Mouse (Mus musculus) testis, adult 2 months (tissue): Measurements from ENCODE around the gene Disc1. TPM values are rescaled to one million over a fixed set of nuclear protein-coding genes. Genes with fewer than 3 reads are reported as not detected.

Source experiments
- H3K27ac ChIP-seq: fragments of 200-500 bp; 2 replicates; pipeline ENCODE4 v1.5.1; 2012; ENCODE audit warnings: low read depth, low read length; ENCODE audit not compliant: control insufficient read depth, insufficient read depth
- H3K27me3 ChIP-seq: fragments of 200-500 bp; 2 replicates; pipeline ENCODE4 v1.6.1; 2012; ENCODE audit warnings: mild to moderate bottlenecking, low read length, moderate library complexity; ENCODE audit not compliant: control insufficient read depth, insufficient read depth
- H3K36me3 ChIP-seq: fragments of 200-500 bp; 2 replicates; pipeline ENCODE4 v1.6.1; 2012; ENCODE audit warnings: mild to moderate bottlenecking, low read length; ENCODE audit not compliant: control insufficient read depth, insufficient read depth
- H3K4me1 ChIP-seq: fragments of 200-500 bp; 2 replicates; pipeline ENCODE4 v1.6.1; 2012; ENCODE audit warnings: low read length; ENCODE audit not compliant: control insufficient read depth, insufficient read depth
- H3K4me3 ChIP-seq: fragments of 200-500 bp; 2 replicates; pipeline ENCODE4 v1.5.1; 2012; ENCODE audit warnings: low read depth, mild to moderate bottlenecking, low read length, moderate library complexity, mixed read lengths; ENCODE audit not compliant: control insufficient read depth
- CTCF ChIP-seq: fragments of 200-500 bp; IDR thresholded peaks from 2 replicates; pipeline ENCODE4 v1.5.1; 2012; ENCODE audit warnings: low read depth, mild to moderate bottlenecking, inconsistent platforms, low read length, moderate library complexity; ENCODE audit not compliant: control insufficient read depth, insufficient read depth, insufficient replicate concordance
- POLR2A ChIP-seq: fragments of 200-500 bp; IDR thresholded peaks from 2 replicates; pipeline ENCODE4 v1.6.1; 2012; ENCODE audit warnings: low read depth, mild to moderate bottlenecking, inconsistent platforms, low read length, moderate library complexity; ENCODE audit not compliant: control insufficient read depth
- polyA plus RNA-seq: library from polyadenylated mRNA; depleted of rRNA; stranded (reverse); fragments of >200 nt; gene quantifications from 2 replicates; pipeline ENCODE4 v1.2.3, GENCODE M21; 2012

Disc1 gene
- polyA plus RNA-seq, 1 experiment, result 0.21 TPM

DNA sequence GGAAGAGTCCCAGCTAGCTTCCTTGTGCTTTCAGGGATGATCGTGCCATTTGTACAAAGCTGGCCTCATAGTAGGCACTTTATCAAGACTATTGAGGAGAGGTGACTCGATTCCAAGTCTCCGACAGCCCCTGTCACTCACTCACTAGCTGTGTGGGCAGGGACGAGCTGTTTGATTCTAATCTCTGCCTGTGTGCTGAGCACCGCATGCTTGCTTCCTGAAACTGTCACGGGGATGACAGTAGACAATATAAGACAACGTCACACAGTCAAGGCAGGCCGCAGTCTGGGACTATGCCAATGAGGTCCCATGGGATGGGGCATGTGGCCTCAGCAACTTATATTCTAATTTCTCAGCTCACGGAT lies 13.6 kb downstream of the Disc1 start:
- no peaks in the 10 kb centered on the region for H3K4me1 ChIP-seq
- no peak overlapping the region for H3K4me3 ChIP-seq
- H3K36me3 ChIP-seq, result no peaks in the 10 kb centered on the region
- no peak for TF ChIP-seq CTCF
- no peak for TF ChIP-seq POLR2A
- H3K27ac ChIP-seq, result no peak overlapping the region; the same call in 1 of the 2 replicates
- no peaks in the 10 kb centered on the region for H3K27me3 ChIP-seq

DNA sequence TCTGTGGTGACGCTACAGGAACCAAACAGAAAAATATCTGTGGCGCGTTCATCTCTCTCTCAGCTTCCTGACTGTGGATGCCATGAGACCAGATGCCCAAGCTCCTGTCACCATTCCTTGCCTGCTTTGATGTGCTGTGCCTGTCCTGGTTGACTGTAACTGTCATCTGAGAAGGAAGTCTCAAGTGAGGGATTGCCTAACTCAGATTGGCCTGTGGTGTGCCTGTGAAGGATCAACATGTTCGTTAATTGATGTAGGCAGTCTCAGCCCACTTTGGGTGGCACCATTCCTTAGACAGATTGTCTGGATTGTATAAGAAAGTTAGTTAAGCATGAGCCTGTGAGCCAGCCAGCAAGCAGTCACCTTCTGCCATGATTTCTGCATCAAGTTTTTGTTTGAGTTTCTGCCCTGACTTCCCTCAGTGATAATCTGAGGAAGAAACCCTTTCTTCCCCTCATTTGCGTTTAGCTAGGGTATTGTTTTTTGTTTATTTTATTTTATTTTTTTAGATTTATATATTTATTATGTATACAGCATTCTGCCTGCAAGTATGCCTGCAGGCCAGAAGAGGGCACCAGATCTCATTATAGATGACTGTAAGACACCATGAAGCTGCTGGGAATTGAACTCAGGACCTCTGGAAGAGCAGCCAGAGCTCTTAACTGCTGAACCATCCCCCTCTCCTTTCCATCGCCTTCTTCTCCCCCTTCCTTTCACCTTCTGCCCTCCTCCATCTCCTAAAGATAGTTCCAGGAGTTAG lies 14.3 kb downstream of the Disc1 start:
- no peak overlapping the region for H3K4me3 ChIP-seq
- H3K27me3 ChIP-seq, result no peaks in the 10 kb centered on the region
- H3K4me1 ChIP-seq, result no peaks in the 10 kb centered on the region
- no peaks in the 10 kb centered on the region for H3K36me3 ChIP-seq
- H3K27ac ChIP-seq, result no peak overlapping the region
- TF ChIP-seq CTCF (no peak), POLR2A (no peak)

DNA sequence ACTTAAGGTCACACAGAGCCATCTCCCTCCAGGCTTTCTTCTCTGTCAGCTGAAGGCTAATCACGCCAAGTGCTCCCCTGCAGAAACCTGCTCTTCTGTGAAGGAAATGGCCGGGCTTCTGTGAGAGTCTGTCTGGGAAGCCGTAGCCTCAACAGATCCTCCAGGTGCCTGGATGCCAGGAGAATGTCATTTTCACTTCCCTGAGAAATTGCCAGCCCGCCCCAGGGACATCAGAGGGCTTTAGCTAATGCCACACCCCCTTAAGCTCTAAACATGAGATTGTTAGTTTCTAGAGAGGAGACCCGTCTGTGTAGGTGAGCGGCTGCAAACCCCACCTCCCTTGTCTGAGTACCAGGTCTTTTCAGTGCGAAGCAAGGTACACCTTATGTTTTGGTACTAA lies 15.3 kb downstream of the Disc1 start:
- no peak overlapping the region for H3K27ac ChIP-seq
- no peak overlapping the region for H3K4me3 ChIP-seq
- H3K27me3 ChIP-seq, result no peaks in the 10 kb centered on the region
- no peaks in the 10 kb centered on the region for H3K4me1 ChIP-seq
- no peak for TF ChIP-seq CTCF
- no peak for TF ChIP-seq POLR2A
- H3K36me3 ChIP-seq, result no peaks in the 10 kb centered on the region

DNA sequence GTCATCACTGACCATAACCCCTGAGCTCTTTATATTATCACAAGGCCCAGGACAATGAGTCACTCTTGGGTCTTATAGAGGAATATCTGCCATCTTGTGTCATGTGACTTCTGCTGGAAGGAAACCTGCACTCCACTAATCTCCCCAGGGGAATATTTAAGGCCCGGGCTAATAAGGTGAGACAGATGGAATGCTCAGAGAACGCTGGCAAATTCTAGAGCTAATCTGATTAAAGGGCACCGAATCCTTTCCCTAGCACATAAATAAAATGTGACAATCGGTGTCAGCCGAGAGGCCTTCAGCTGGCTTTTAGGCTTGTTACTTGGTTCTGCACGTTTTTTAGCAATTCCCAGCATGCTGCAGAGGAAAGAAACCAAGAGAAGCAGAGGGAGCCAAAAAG lies 15.7 kb downstream of the Disc1 start:
- TF ChIP-seq POLR2A (no peak), CTCF (no peak)
- Histone ChIP-seq H3K36me3 (no peaks in the 10 kb centered on the region), H3K4me3 (no peak overlapping the region), H3K27ac (no peak overlapping the region), H3K4me1 (no peaks in the 10 kb centered on the region), H3K27me3 (no peaks in the 10 kb centered on the region)

DNA sequence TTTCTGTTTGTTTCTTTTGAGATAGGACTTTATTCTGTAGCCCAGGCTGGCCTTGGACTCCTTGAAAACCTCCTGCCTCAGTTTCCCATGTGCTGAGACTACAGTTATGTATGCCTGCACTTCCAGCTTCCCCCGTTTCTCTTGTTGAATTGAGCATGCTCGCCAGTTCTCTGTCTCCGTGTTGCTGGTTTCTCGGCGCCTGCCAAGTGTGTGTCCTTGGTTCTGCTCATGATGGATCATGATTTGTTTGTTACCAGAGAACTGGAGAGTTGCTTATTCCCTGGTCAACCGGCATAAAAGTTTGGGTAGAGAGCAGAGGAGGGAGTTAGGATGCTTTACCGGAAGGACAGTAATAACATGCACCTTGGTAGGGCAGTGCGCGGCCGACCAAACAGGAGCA lies 20.1 kb downstream of the Disc1 start:
- H3K4me3 ChIP-seq, result no peak overlapping the region
- H3K27ac ChIP-seq, result no peak overlapping the region
- H3K4me1 ChIP-seq, result no peaks in the 10 kb centered on the region
- TF ChIP-seq CTCF (no peak), POLR2A (no peak)
- H3K27me3 ChIP-seq, result no peaks in the 10 kb centered on the region
- no peaks in the 10 kb centered on the region for H3K36me3 ChIP-seq

DNA sequence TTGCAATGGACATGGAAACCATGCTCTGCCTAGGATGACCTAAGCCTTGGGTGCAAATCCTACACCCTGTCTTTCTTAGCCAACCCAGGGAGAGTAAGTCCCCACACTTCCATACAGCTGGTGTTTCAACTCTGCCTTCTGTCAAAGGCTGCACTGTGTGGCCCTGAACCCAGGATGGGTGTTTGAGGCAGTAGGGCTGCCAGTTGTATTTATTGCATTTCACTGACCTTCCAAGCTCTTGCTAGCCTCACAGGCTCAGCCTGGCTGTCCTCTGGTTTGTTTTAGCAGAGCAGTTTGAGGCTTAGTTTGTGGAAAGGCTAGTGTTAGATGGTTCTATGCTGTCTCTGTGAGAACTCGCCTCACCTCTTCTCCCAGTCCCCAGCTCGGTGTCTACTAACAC lies 20.6 kb downstream of the Disc1 start:
- Histone ChIP-seq H3K4me1 (no peaks in the 10 kb centered on the region), H3K27me3 (no peaks in the 10 kb centered on the region), H3K36me3 (no peaks in the 10 kb centered on the region), H3K27ac (no peak overlapping the region), H3K4me3 (no peak overlapping the region)
- TF ChIP-seq CTCF (no peak), POLR2A (no peak)

DNA sequence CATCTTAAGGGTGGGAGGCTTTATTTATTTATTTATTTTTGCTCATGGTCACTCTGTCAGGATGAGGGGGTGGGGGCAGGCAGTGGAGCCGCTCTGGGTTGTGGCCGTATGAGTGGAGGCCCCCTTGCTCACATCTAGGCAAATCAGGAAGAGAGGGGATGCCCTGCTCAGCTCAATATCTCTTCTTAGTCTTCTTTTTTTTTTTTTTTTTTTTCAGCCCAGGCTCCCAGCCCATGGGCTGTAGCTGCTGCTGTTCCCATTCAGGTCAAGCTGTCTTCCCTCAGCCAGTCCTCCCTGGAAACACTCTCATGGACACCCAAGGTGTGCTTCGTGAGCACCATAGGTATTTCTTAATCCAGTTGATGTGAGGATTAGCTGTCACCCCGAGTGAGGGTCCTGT lies 21.4 kb downstream of the Disc1 start:
- Histone ChIP-seq H3K4me1 (no peaks in the 10 kb centered on the region), H3K27me3 (no peaks in the 10 kb centered on the region), H3K27ac (no peak overlapping the region), H3K36me3 (no peaks in the 10 kb centered on the region), H3K4me3 (no peak overlapping the region)
- TF ChIP-seq POLR2A (no peak), CTCF (no peak)

DNA sequence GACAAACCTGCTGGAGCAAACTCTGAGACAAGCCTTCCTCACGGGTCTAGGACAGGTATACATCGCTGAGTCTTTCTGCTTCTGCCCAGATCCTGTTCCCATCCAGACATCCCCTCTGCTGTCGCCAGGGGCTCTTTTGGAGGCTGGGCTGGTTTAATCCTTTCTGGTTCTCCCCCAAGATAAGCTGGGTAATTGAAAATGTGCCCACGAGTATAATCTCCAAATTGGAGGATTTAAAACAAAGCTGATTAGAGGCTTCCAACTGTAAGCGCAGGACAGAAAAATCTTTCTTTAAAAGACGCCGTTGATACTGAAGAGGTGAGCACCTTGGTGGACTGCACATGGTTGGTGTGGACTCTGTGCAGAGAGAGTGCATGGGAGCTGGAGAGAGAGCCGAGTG lies 23.3 kb downstream of the Disc1 start:
- Histone ChIP-seq H3K27ac (no peak overlapping the region), H3K27me3 (no peaks in the 10 kb centered on the region), H3K4me1 (no peaks in the 10 kb centered on the region), H3K36me3 (no peaks in the 10 kb centered on the region), H3K4me3 (no peak overlapping the region)
- no peak for TF ChIP-seq POLR2A
- TF ChIP-seq CTCF, result no peak
